Mouse (Mus musculus) kidney, adult 2 months (tissue): ENCODE results near the gene Celsr1. TPM values are rescaled to one million over a fixed set of nuclear protein-coding genes. Genes with fewer than 3 reads are reported as not detected.

Experiments
- DNase-seq: peaks from one replicate; pipeline ENCODE4 v3.0.0; 2021
- H3K27ac ChIP-seq: fragments of 200-500 bp; 2 replicates; pipeline ENCODE4 v1.5.1; 2012; ENCODE audit warnings: low read depth, low read length, control low read depth, inconsistent platforms; ENCODE audit not compliant: insufficient read depth
- H3K27me3 ChIP-seq: fragments of 200-500 bp; replicated peaks from 2 replicates; pipeline ENCODE4 v1.6.1; 2012; ENCODE audit warnings: mild to moderate bottlenecking, moderate library complexity, low read length, inconsistent platforms; ENCODE audit not compliant: control insufficient read depth, insufficient read depth
- H3K36me3 ChIP-seq: fragments of 200-500 bp; 2 replicates; pipeline ENCODE4 v1.6.1; 2012; ENCODE audit warnings: mild to moderate bottlenecking, moderate library complexity, low read length, inconsistent platforms; ENCODE audit not compliant: control insufficient read depth, insufficient read depth
- H3K4me1 ChIP-seq: fragments of 200-500 bp; 2 replicates; pipeline ENCODE4 v1.6.1; 2011; ENCODE audit warnings: low read length; ENCODE audit not compliant: control insufficient read depth, insufficient read depth
- H3K4me3 ChIP-seq: fragments of 200-500 bp; 2 replicates; pipeline ENCODE4 v1.5.1; 2011; ENCODE audit warnings: mild to moderate bottlenecking, low read depth, low read length, control low read depth; ENCODE audit not compliant: insufficient read depth
- CTCF ChIP-seq: fragments of 200-500 bp; conservative IDR thresholded peaks from 2 replicates; pipeline ENCODE4 v1.5.1; 2011; ENCODE audit warnings: low read depth, mild to moderate bottlenecking, control low read depth, low read length, moderate library complexity, mixed read lengths; ENCODE audit not compliant: insufficient read depth, insufficient read length
- POLR2A ChIP-seq: fragments of 200-500 bp; IDR thresholded peaks from one replicate; pipeline ENCODE4 v1.6.1; 2011; ENCODE audit warnings: low read depth, low read length, control low read depth
- WGBS: fragments of 180-500 bp; shearing (Covaris S2); methylation state at CpG from one replicate; pipeline ENCODE4 v1.1.7; 2018; 5-methylcytosine and 5-hydroxymethylcytosine counted together
- polyA plus RNA-seq: library from polyadenylated mRNA; depleted of rRNA; stranded (reverse); fragments of >200 nt; gene quantifications from 2 replicates; pipeline ENCODE4 v1.2.3, GENCODE M21; 2012

Celsr1 gene
- polyA plus RNA-seq, 1 experiment = 12.4 TPM

- no peak for TF ChIP-seq POLR2A
- TF ChIP-seq CTCF = 0 out of 2 replicates have a peak, but pooled peaks have one; percentile 2
- H3K4me3 ChIP-seq = no peak overlapping the region
- 96% methylated on average over 5 of the region's 5 CpGs for WGBS
- no peaks in the 10 kb centered on the region for H3K4me1 ChIP-seq
- H3K27me3 ChIP-seq = no peaks in the 10 kb centered on the region
- no peak overlapping the region for H3K27ac ChIP-seq
- no peaks in the 10 kb centered on the region for H3K36me3 ChIP-seq
- no peak for DNase-seq
Observed at GRCm38 (mm10) chr15:86018753-86019512, 14.6 kb downstream of the Celsr1 start.

- no peaks in the 10 kb centered on the region for H3K36me3 ChIP-seq
- H3K27ac ChIP-seq = no peak overlapping the region
- no peak for DNase-seq
- no peak for TF ChIP-seq POLR2A
- TF ChIP-seq CTCF = no peak
- no peak overlapping the region for H3K4me3 ChIP-seq
- H3K27me3 ChIP-seq = no peaks in the 10 kb centered on the region
- no peaks in the 10 kb centered on the region for H3K4me1 ChIP-seq
- 73% methylated on average over 6 of the region's 6 CpGs for WGBS
Observed at GRCm38 (mm10) chr15:86017336-86017735, 16.2 kb downstream of the Celsr1 start.

GRCm38 (mm10) chr15:86015860-86016541 lies 17.6 kb downstream of the Celsr1 start:
- Histone ChIP-seq H3K4me3 (no peak overlapping the region), H3K36me3 (no peaks in the 10 kb centered on the region), H3K27ac (no peak overlapping the region), H3K4me1 (no peaks in the 10 kb centered on the region), H3K27me3 (no peaks in the 10 kb centered on the region)
- DNase-seq = no peak
- WGBS = 58% methylated on average over 13 of the region's 13 CpGs
- TF ChIP-seq CTCF (no peak), POLR2A (no peak)

- 88% methylated on average over 7 of the region's 7 CpGs for WGBS
- H3K4me1 ChIP-seq = no peaks in the 10 kb centered on the region
- no peaks in the 10 kb centered on the region for H3K36me3 ChIP-seq
- DNase-seq = no peak
- H3K4me3 ChIP-seq = no peak overlapping the region
- no peaks in the 10 kb centered on the region for H3K27me3 ChIP-seq
- H3K27ac ChIP-seq = no peak overlapping the region
- no peak for TF ChIP-seq POLR2A
- no peak for TF ChIP-seq CTCF
Observed at GRCm38 (mm10) chr15:86015026-86015425, 18.6 kb downstream of the Celsr1 start.

- DNase-seq = no peak
- TF ChIP-seq POLR2A (no peak), CTCF (no peak)
- WGBS = 43% methylated on average over 10 of the region's 10 CpGs
- no peak overlapping the region for H3K27ac ChIP-seq
- H3K4me1 ChIP-seq = no peaks in the 10 kb centered on the region
- no peaks in the 10 kb centered on the region for H3K27me3 ChIP-seq
- no peaks in the 10 kb centered on the region for H3K36me3 ChIP-seq
- H3K4me3 ChIP-seq = no peak overlapping the region
Observed at GRCm38 (mm10) chr15:86013656-86014055, 19.9 kb downstream of the Celsr1 start.

- TF ChIP-seq POLR2A = no peak
- TF ChIP-seq CTCF = no peak
- H3K27ac ChIP-seq = no peak overlapping the region
- no peak for DNase-seq
- no peaks in the 10 kb centered on the region for H3K36me3 ChIP-seq
- no peak overlapping the region for H3K4me3 ChIP-seq
- 76% methylated on average over 2 of the region's 2 CpGs for WGBS
- H3K27me3 ChIP-seq = no peaks in the 10 kb centered on the region
- no peaks in the 10 kb centered on the region for H3K4me1 ChIP-seq
Observed at GRCm38 (mm10) chr15:86013130-86013529, 20.4 kb downstream of the Celsr1 start.

- H3K27me3 ChIP-seq = no peaks in the 10 kb centered on the region
- TF ChIP-seq POLR2A (no peak), CTCF (no peak)
- H3K4me3 ChIP-seq = no peak overlapping the region
- no peaks in the 10 kb centered on the region for H3K36me3 ChIP-seq
- 16% methylated on average over 6 of the region's 6 CpGs for WGBS
- H3K27ac ChIP-seq = 0 out of 2 replicates have a peak overlapping the region, but pooled peaks have one; percentile 6
- no peaks in the 10 kb centered on the region; the same call in 1 of the 2 replicates for H3K4me1 ChIP-seq
- peak; percentile 58 for DNase-seq
Observed at GRCm38 (mm10) chr15:86007690-86008121, 25.9 kb downstream of the Celsr1 start.
